Mouse (Mus musculus): ENCODE results near the gene Pigr.

DNA sequence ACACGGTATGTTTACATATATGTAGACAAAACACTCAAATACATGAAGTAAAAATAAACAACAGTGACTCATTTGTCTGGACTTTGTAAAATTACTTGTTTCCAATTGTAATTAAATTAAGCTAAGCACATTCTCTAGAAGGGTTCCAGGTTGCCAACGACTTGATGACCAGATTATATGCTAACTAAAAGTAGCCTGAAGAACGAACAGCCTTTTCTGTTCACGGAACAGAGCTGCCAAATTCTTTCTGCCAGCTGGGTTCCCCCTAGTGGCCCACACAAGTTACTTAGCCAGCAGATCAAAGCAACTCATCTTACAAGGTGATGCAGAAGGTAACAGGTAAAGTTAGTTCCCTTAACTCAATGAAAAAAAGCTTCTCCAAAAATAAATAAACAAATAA, 42.4 kb upstream of the Pigr start:
- no peak for TF ChIP-seq POLR2AphosphoS2 (IDR thresholded peaks at IDR 0.05; ENCODE audit: insufficient read length, low read depth)
- no peak for TF ChIP-seq POLR2A (IDR thresholded peaks at IDR 0.05; ENCODE audit: insufficient read length, low read depth)
- TF ChIP-seq TCF12 (IDR thresholded peaks at IDR 0.05; ENCODE audit: insufficient read depth, poor library complexity, severe bottlenecking): no peak
- no peak for TF ChIP-seq USF1 (IDR thresholded peaks at IDR 0.05; ENCODE audit: low read depth)
- TF ChIP-seq TCF3 (IDR thresholded peaks at IDR 0.05; ENCODE audit: insufficient read length, low read depth): no peak
- no peak for TF ChIP-seq REST (IDR thresholded peaks at IDR 0.05; ENCODE audit: insufficient read depth, insufficient read length)
- no peak for TF ChIP-seq MYOG (IDR thresholded peaks at IDR 0.05; ENCODE audit: control insufficient read depth in 1 of 3, insufficient read depth in 1 of 3, insufficient read length in 2 of 3, low read depth in 2 of 3)
- TF ChIP-seq MAX (IDR thresholded peaks at IDR 0.05; ENCODE audit: low read depth): no peak
- TF ChIP-seq MYOD1 (IDR thresholded peaks at IDR 0.05; ENCODE audit: control insufficient read depth in 1 of 3, insufficient read length in 2 of 3, low read depth in 2 of 3): no peak
- TF ChIP-seq SRF (IDR thresholded peaks at IDR 0.05; ENCODE audit: control insufficient read depth, insufficient read length, low read depth): no peak

Data from myocyte (in vitro differentiated cells).